8 mouse cellular contexts compared by ENCODE assay signal in the genomic region with DNA sequence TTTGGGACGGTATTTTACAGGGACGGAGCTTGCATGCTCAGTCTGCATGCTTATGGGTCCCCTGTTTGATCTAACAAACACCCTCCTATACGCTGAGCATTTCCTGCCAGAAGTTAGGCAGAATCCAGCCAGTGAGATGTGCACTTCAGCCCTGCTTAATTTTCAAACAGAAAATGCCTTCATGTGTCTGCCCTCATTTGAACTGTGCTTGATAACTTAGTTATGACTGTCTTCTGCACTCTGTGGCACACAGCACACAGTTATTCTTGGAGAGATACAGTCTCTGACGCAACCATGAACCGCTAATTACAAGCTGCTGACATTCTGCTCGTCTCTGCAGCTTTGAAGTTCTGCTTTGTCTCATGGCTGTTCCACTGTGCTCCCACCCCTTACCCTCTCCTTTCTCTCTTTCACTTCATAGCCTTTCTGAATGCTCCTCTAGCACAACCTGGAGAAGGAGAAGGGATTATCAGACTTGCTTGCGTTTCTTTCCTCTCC.
A peak's percentile ranks its signal among the peaks of the same experiment; 100 is the strongest.
DNase-seq lines count a peak whose midpoint lies in the region; ATAC-seq and TF ChIP-seq lines count a peak whose summit lies in the region.

No protein-coding gene starts in this region.

- TF ChIP-seq POLR2A in cortical plate, adult 2 months (IDR thresholded peaks at IDR 0.05; ENCODE audit: extremely low read depth, insufficient read depth, low read length): 0 out of 2 replicates have a peak, but pooled peaks have one; percentile 32
- TF ChIP-seq POLR2A in heart, adult 2 months (IDR thresholded peaks at IDR 0.05; ENCODE audit: insufficient read depth, low read depth, low read length): no peak

- intact Hi-C loops in heart, adult 2 months (cut with DNase I): loop anchor here (5.0 to 10.0 kb wide), 3 partner anchors 340 to 1417 kb away; no protein-coding TSS in a partner anchor

- 8% methylated on average over 7 of the region's 7 CpGs for WGBS in heart, adult 2 months
- WGBS in kidney, embryonic 14.5 days: 5% methylated on average over 7 of the region's 7 CpGs
- 5% methylated on average over 7 of the region's 7 CpGs for WGBS in limb, embryonic 13.5 days
- WGBS in midbrain, embryonic 15.5 days: under 1% methylated on average over 7 of the region's 7 CpGs

- H3K36me3 ChIP-seq in heart, adult 2 months (ENCODE audit: control insufficient read depth, insufficient read depth, low read length): peaks cover 2% of the 10 kb centered on the region
- H3K36me3 ChIP-seq in kidney, embryonic 14.5 days (ENCODE audit: control insufficient read depth, insufficient read depth, low read length): no peaks in the 10 kb centered on the region
- no peaks in the 10 kb centered on the region for H3K36me3 ChIP-seq in limb, embryonic 13.5 days
- no peaks in the 10 kb centered on the region for H3K36me3 ChIP-seq in midbrain, embryonic 15.5 days (replicated peaks)

- no peaks in the 10 kb centered on the region for H3K27me3 ChIP-seq in heart, adult 2 months (ENCODE audit: control insufficient read depth, insufficient read depth, low read length)
- no peaks in the 10 kb centered on the region for H3K27me3 ChIP-seq in kidney, embryonic 14.5 days (ENCODE audit: control insufficient read depth, insufficient read depth, low read length)
- no peaks in the 10 kb centered on the region for H3K27me3 ChIP-seq in limb, embryonic 13.5 days
- no peaks in the 10 kb centered on the region for H3K27me3 ChIP-seq in midbrain, embryonic 15.5 days (replicated peaks)

- no peaks in the 10 kb centered on the region for H3K79me2 ChIP-seq in heart, adult 2 months (replicated peaks; ENCODE audit: control insufficient read depth, insufficient read depth, low read length)

- peak; percentile 39 to 78 for DNase-seq in adrenal gland, adult (ENCODE audit: inconsistent age in 2 of 2, low spot score in 1 of 2)
- no peak for DNase-seq in adrenal gland, postnatal 25 days
- DNase-seq in heart, adult 2 months: peak; percentile 26 to 62
- DNase-seq in thymus, adult 18-20 months: peak; percentile 24 to 64

- H3K4me1 ChIP-seq in cortical plate, adult 2 months (ENCODE audit: control insufficient read depth, insufficient read depth, low read length): no peaks in the 10 kb centered on the region; the same call in 1 of the 2 replicates
- peaks cover 7% of the 10 kb centered on the region for H3K4me1 ChIP-seq in heart, adult 2 months (ENCODE audit: control insufficient read depth, insufficient read depth, low read length)
- peaks cover 44% of the 10 kb centered on the region for H3K4me1 ChIP-seq in kidney, embryonic 14.5 days (ENCODE audit: control insufficient read depth, insufficient read depth, low read length)
- H3K4me1 ChIP-seq in limb, embryonic 13.5 days: peaks cover 49% of the 10 kb centered on the region
- H3K4me1 ChIP-seq in midbrain, embryonic 15.5 days: peaks cover 60% of the 10 kb centered on the region

- no peaks in the 10 kb centered on the region for H3K9me3 ChIP-seq in kidney, embryonic 14.5 days (ENCODE audit: control insufficient read depth, low read length)
- no peaks in the 10 kb centered on the region for H3K9me3 ChIP-seq in limb, embryonic 13.5 days
- H3K9me3 ChIP-seq in midbrain, embryonic 15.5 days: no peaks in the 10 kb centered on the region

- peak overlapping the region; percentile 94 for H3K4me3 ChIP-seq in cortical plate, adult 2 months (ENCODE audit: insufficient read depth, low read length)
- H3K4me3 ChIP-seq in heart, adult 2 months: peak overlapping the region; percentile 42
- H3K4me3 ChIP-seq in kidney, embryonic 14.5 days (ENCODE audit: low read length): peak overlapping the region; percentile 20; the same call in 1 of the 2 replicates
- H3K4me3 ChIP-seq in limb, embryonic 13.5 days: peak overlapping the region; percentile 32
- peak overlapping the region; percentile 39 for H3K4me3 ChIP-seq in midbrain, embryonic 15.5 days

- no peak for TF ChIP-seq EP300 in heart, adult 2 months (IDR thresholded peaks at IDR 0.05; ENCODE audit: insufficient read depth, low read depth, low read length)

- no peak for TF ChIP-seq CTCF in cortical plate, adult 2 months (IDR thresholded peaks at IDR 0.05; ENCODE audit: extremely low read depth, insufficient read depth, low read length)
- no peak for TF ChIP-seq CTCF in heart, adult 2 months (IDR thresholded peaks at IDR 0.05)

- peak overlapping the region; percentile 44 for H3K4me2 ChIP-seq in kidney, embryonic 14.5 days (replicated peaks; ENCODE audit: low read depth, low read length)
- peak overlapping the region; percentile 64 for H3K4me2 ChIP-seq in limb, embryonic 13.5 days (replicated peaks)
- peak overlapping the region; percentile 52 for H3K4me2 ChIP-seq in midbrain, embryonic 15.5 days

- ATAC-seq in kidney, embryonic 14.5 days (ENCODE audit: low FRiP score, low TSS enrichment): peak; percentile 46
- ATAC-seq in limb, embryonic 13.5 days (ENCODE audit: low FRiP score, low read depth): peak; percentile 12
- peak; percentile 51 for ATAC-seq in midbrain, embryonic 15.5 days (replicated peaks)

- H3K9ac ChIP-seq in heart, adult 2 months (ENCODE audit: low read depth, low read length): no peak overlapping the region
- no peak overlapping the region for H3K9ac ChIP-seq in kidney, embryonic 14.5 days (ENCODE audit: low read depth, low read length)
- H3K9ac ChIP-seq in limb, embryonic 13.5 days: peak overlapping the region; percentile 46; the same call in 1 of the 2 replicates
- peak overlapping the region; percentile 45; the same call in 1 of the 2 replicates for H3K9ac ChIP-seq in midbrain, embryonic 15.5 days

- peak overlapping the region; percentile 48 for H3K27ac ChIP-seq in cortical plate, adult 2 months (ENCODE audit: insufficient read depth, low read length)
- H3K27ac ChIP-seq in heart, adult 2 months: peak overlapping the region; percentile 52
- peak overlapping the region; percentile 93; the same call in 1 of the 2 replicates for H3K27ac ChIP-seq in kidney, embryonic 14.5 days (ENCODE audit: low read depth, low read length)
- peak overlapping the region; percentile 98 for H3K27ac ChIP-seq in limb, embryonic 13.5 days
- H3K27ac ChIP-seq in midbrain, embryonic 15.5 days: peak overlapping the region; percentile 93

Comparison
In these comparisons a context has a peak if more than half of its experiments do, and no peak if none do; other contexts are left out.
1. H3K27ac ChIP-seq: peak in every context shown above with its lines; median percentile 98 in limb, embryonic 13.5 days; 93 in kidney, embryonic 14.5 days; 93 in midbrain, embryonic 15.5 days; 52 in heart, adult 2 months; 48 in cortical plate, adult 2 months.
2. H3K4me3 ChIP-seq: peak in every context shown above with its lines; median percentile 94 in cortical plate, adult 2 months; 42 in heart, adult 2 months; 39 in midbrain, embryonic 15.5 days; 32 in limb, embryonic 13.5 days; 20 in kidney, embryonic 14.5 days.
3. H3K9ac ChIP-seq: peak in limb, embryonic 13.5 days (single experiment) and midbrain, embryonic 15.5 days (single experiment); none in heart, adult 2 months (single experiment) and kidney, embryonic 14.5 days (single experiment).
4. Peak in every context shown above with its lines, with median percentiles within 50 percentile points of each other: ATAC-seq and H3K4me2 ChIP-seq.